Mouse (Mus musculus) adrenal gland, adult 8-10 months (tissue): ENCODE measurements around the gene Gm20388. TPM values are rescaled to one million over a fixed set of nuclear protein-coding genes. Genes with fewer than 3 reads are reported as not detected.
A peak's percentile ranks its signal among the peaks of the same experiment; 100 is the strongest.

Experiments
- DNase-seq: peaks from one replicate; pipeline ENCODE4 v3.0.0; 2022
- total RNA-seq, 4 experiments: library from RNA; stranded (reverse); gene quantifications; 2 replicates each; pipeline ENCODE4 v1.2.4; 2022

Gm20388 gene
- total RNA-seq, 4 experiments from 2014 or later: 1.7 to 16.9 (median 5.8) TPM

DNA sequence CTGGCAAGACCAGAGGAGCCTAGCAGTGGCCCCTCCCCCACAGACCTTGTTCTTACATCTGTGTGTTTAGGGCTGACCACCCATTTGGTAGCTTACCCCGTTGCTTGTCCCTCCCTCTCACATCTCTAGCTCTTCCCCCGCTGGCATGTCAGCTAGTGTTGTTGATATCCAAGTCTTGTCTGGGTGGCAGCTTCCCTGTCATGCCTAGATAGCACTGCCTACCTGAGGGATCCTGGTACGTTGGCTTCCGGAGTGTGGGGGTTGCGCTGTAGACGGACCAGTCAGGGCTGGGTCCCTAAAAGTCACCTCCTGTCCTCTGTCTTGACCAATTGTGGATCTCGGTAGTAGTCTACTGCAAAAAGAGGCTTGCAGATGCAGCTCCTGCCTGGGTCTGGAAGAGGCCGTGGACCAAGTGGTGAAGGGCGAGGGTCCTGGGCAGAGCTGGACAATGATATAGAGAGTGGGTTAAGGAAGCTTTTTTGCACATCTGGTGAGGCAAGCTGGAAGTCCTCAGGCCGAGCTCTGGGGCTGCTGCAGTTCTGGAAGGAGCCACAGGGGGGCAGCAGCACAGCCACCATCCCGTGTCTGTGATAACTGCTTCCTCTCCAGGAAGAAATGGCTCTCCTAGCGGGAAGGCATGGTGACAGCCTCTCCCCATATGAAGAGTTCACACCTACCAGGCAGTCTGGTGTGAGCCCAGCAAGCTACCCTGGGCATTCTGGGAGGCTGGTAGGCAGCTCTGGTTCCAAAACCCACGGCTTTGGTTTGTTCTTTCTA lies 659.5 kb downstream of the Gm20388 start:
- no peak for DNase-seq

- no peak for DNase-seq
Measured at GRCm38 (mm10) chr8:120571561-120571960, 660.9 kb downstream of the Gm20388 start.

DNA sequence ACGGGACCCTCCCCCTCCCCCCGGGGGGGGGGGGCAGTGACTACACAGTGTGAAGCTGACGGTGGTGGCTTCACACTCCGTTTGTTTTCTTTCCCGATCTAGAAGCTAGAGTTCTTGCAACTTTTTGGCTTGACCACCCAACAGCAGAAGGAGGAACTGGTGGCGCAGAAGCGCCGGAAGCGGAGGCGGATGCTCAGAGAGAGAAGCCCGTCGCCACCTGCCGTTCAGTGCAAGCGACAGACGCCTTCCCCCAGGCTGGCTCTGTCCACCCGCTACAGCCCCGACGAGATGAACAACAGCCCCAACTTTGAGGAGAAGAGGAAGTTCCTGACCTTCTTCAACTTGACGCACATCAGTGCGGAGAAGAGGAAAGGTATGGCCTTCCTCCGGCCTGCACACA lies 661.9 kb downstream of the Gm20388 start:
- no peak for DNase-seq

GRCm38 (mm10) chr8:120573866-120574265 lies 663.2 kb downstream of the Gm20388 start:
- no peak for DNase-seq

GRCm38 (mm10) chr8:120574941-120575340 lies 664.3 kb downstream of the Gm20388 start:
- DNase-seq: no peak

GRCm38 (mm10) chr8:120575801-120576200 lies 665.2 kb downstream of the Gm20388 start:
- DNase-seq: no peak

GRCm38 (mm10) chr8:120577821-120578220 lies 667.2 kb downstream of the Gm20388 start:
- DNase-seq: no peak

DNA sequence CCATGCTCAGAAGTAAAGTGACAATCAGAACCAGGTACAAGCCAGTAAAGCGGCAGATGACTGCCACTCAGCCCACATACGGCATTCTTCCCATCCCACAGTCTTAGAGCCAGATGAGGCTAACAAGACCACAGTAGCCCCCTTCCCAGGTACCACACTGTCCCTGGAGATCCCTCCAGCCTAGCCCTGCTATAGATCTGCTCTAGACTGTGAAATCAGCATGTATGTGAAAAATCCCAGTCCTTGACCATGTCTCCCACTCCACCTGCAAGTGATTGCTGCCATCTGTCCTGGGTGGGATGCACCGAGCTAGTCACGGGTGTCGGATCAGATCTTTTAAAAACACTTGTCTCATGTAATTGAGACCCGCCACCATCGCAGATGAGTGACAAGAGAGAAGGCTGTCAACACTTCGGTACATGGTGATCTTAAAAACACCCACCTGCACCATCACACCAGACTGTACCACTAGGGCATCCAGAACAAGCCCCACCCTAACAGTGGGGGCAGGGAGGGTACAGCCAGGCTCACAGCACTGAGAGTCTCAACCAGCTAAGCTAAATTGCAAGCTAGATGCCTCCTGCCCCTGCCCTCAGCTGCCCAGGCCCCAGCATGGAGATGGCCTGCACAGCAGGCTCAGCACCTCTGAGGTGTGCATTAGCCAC lies 669.8 kb downstream of the Gm20388 start:
- DNase-seq: no peak

- DNase-seq: no peak
Measured at GRCm38 (mm10) chr8:120581329-120581728, 670.7 kb downstream of the Gm20388 start.

- DNase-seq: no peak
Measured at GRCm38 (mm10) chr8:120581811-120582210, 671.2 kb downstream of the Gm20388 start.

DNA sequence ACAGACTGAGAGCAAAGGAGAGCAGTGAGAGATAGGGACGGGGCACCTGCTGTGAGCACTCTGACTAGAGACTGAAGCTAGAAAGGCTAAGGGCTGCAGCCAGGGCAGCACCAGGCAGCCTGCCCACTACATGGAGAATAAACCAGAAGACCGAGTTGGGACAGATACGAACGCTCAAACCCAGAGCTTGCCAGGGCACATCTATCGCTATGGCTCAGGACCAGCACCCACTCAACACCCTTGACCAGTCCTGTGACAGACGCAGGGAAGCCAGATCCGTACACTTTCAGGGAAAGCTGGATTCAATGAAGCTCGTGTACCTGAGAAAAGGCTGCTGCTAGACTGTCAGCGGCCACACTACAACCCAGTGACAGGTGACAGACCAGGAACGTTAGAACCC lies 674.9 kb downstream of the Gm20388 start:
- no peak for DNase-seq

DNA sequence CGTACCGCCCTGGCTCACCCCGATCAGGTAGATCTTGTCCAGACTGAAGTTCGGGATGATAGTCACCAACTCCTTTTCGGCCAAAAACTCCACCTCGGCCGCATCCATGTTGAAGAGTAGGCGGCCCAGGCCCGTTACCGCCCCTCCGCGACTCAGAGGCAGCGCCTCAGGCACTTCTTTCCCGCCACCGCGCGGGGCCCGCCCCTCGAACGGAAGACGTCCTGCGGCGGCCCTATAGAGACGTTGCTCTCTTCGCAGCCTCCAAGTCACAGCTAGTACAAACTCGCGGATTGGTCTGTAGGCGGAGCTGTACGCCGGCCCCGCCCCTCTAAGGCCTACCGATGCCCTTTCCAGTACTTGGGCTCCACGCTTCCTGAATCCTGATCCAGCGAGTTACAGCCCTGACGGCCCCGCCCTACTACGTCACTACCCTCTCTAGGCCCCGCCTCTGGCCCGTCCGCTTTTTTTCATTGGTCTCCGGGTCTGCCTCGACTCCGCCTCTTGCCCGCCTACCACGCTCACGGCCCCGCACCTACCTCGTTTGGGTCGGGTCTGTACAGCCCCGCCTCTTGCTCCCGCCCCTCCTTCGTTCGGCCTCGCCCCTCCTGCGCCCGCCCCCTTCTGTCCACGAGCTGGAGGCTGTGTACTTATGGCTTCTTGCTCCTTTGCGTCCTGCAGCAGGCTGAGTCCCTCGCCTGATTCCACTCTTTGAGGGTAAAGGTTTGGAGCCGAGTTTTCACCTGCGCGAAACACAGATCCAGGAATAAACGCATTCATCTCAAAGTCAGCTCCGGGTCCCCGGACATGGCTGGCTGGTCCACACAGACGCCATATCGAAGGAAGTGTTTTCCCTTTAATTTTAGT lies 678.5 kb downstream of the Gm20388 start, which contains the start of gene Gins2:
Gins2 (minus strand) TSS at position 397 of the 864 bp plus-strand sequence.
- DNase-seq: peak; percentile 100

GRCm38 (mm10) chr8:120589921-120590320 lies 679.3 kb downstream of the Gm20388 start:
- no peak for DNase-seq

DNA sequence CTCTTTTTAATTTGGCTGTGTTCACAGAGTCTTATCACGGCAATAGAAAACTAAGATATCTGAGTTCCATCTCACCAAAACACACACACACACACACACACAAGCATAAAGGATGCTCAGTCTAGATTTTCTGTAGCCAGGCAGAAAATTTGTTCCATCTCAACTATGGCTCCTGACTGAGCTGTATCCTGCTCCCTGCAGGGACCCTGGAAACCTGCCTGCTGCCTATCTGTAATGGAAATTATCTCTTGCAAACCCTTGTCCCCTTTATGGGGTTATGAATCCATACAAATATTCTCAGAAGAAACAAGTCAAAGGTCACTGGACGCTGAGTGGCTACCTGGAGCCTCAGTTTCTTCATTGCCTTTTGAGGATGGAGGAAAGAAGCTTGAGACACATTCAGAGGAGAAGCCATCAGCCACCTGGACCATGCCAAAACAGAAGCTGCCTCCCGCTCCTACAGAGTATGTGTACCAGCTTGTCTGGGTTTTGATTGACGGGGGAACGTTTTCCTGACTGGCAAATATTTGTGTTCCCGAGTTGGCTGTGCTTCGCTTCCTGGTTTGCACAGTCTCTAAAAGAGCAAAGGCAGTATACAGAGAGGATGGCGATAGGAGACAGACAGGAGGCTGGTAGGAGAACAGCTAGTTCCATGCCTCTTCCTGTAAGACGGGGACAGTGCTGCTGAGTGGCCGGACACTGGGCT lies 681.1 kb downstream of the Gm20388 start:
- no peak for DNase-seq

- DNase-seq: no peak
Measured at GRCm38 (mm10) chr8:120594571-120594970, 683.9 kb downstream of the Gm20388 start.

DNA sequence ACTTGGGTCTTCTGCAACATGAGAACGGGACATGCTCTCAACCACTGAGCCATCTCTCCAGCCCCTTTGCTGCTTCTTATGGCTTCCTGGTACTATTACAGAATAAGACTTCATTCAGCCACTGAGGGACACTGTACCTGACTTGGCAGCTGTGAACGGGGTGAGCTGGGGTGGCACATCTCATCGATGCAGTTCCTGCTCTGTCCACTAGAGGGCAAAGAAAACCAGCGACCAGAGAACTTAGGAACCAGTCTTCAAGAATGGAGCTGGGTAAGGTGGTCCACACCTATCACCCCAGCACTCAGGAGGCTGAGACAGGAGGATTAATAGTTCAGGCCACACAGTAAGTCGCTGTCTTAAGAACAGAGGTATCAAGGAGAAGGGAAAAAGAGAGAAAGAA lies 685.3 kb downstream of the Gm20388 start:
- DNase-seq: no peak

DNA sequence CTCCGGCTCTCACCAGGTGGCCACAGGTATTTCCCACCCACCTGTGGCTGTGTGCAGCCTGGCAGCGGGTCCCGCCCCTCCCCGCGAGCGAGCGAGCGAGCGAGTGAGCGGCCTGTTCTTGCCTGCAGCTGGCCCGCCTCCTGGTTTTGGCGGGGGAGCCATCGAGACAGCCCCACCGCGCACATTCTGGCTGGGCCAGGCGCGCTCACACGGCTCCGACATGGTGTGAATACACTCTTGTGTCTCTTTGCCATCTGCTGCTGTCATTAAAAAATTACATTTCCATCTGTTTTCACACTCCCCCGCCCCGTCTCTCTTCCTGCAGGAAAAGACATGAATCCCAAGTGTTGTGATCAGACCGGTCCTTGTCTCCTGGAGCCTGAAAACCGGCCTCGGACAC lies 687.9 kb downstream of the Gm20388 start:
- DNase-seq: no peak

DNA sequence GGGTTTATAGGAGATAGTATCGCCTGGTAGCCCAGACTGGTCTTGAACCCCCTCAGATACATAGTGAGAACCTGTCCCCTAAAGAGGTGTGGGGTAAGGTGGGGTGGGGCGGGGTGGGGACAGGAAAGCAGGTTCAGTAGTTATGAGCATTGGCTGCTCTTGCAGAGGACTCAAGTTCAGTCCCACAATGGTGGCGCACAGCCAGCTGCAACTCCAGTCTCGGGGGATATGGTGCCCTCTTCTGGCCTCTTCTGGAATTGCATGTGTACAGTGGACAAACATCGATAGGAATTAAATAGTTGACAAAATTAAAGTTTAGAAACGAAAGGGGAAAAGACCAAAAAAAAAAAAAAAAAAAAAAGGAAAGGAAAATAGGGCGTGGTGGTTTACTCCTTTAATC lies 688.9 kb downstream of the Gm20388 start:
- peak; percentile 52 for DNase-seq

DNA sequence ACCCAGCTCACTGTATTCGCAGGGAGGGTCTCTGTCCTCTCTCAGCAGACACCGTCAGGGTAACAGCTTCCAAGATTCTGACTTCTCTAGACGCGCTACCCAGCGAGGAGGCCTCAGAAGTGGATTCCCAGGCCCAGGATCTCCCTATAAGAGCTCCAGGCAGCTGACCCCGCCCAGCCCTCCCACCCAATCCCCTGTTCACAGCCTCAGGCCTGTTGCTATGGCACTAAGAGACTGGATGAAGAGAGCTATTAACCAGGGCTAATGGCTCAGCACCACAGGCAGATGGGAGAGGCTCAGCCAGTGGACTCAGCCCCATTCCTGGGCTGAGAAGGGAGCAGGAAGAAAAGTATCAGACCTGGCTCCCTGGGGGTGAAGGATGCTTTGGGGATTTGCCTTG lies 692.0 kb downstream of the Gm20388 start:
- no peak for DNase-seq

GRCm38 (mm10) chr8:120607460-120607859 lies 696.8 kb downstream of the Gm20388 start:
- no peak for DNase-seq

DNA sequence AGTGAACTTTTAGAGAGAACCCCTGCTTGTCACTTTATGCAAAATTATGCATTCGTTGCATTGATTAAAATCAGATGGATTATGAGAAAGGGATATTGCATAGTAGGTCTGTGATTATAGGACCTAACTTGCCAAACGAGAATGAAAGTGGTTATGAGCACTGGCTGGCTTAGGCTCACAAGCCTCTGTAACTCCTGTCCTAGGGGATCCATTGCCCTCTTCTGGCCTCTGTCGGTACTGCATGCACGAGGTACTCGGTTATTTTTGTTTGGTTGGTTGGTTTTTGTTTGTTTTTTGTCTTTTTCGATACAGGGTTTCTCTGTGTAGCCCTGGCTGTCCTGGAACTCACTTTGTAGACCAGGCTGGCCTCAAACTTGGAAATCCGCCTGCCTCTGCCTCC lies 697.2 kb downstream of the Gm20388 start:
- DNase-seq: peak; percentile 42

DNA sequence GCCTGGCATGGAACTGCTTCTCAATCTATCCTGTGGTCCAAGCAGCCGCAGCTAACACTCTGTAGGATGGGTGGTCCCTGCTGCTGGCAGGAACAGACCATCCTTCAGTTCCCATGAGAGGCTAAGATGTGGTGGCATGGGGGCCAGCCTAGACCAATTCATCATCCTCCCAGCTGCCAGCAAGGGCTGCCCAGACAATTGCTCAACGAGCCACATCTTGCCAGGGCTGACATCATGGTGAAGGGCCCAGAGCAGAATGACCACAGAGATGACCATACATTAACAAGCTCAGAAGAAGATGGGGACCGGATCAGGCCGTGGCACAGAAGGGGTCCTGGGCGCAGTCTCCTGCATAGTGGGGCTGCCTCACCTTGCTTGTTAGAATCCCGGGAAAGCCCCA lies 700.2 kb downstream of the Gm20388 start:
- DNase-seq: no peak
